Mouse (Mus musculus) heart, embryonic 13.5 days (tissue): ENCODE data around the gene Creb3l1. TPM values are rescaled to one million over a fixed set of nuclear protein-coding genes. Genes with fewer than 3 reads are reported as not detected.
A peak's percentile ranks its signal among the peaks of the same experiment; 100 is the strongest.

Experiments used
- ATAC-seq: fragments of 200-750 bp; cut with Nextera tagmentation; 2 replicates; pipeline ENCODE4 v1.8.0; 2017; ENCODE audit warnings: moderate TSS enrichment; ENCODE audit not compliant: insufficient number of reproducible peaks, low FRiP score, low TSS enrichment; ENCODE audit errors: extremely low read depth
- H3K27ac ChIP-seq: fragments of 300-500 bp; sonication (generic); replicated peaks from 2 replicates; pipeline ENCODE4 v1.5.1; 2015; ENCODE audit warnings: moderate library complexity, mild to moderate bottlenecking, inconsistent platforms
- H3K27me3 ChIP-seq: fragments of 300-500 bp; sonication (generic); replicated peaks from 2 replicates; pipeline ENCODE4 v1.6.1; 2015; ENCODE audit warnings: mild to moderate bottlenecking, inconsistent platforms
- H3K36me3 ChIP-seq: fragments of 300-500 bp; sonication (generic); 2 replicates; pipeline ENCODE4 v1.6.1; 2015; ENCODE audit warnings: mild to moderate bottlenecking, inconsistent platforms
- H3K4me1 ChIP-seq: fragments of 300-500 bp; sonication (generic); 2 replicates; pipeline ENCODE4 v1.6.1; 2015; ENCODE audit warnings: inconsistent platforms
- H3K4me2 ChIP-seq: fragments of 300-500 bp; sonication (generic); 2 replicates; pipeline ENCODE4 v1.6.1; 2015; ENCODE audit warnings: inconsistent platforms, mild to moderate bottlenecking, moderate library complexity
- H3K4me3 ChIP-seq: fragments of 300-500 bp; sonication (generic); 2 replicates; pipeline ENCODE4 v1.5.1; 2015; ENCODE audit warnings: moderate library complexity, mild to moderate bottlenecking, inconsistent platforms
- H3K9ac ChIP-seq: fragments of 300-500 bp; sonication (generic); 2 replicates; pipeline ENCODE4 v1.6.1; 2015; ENCODE audit warnings: inconsistent platforms, mild to moderate bottlenecking, moderate library complexity
- H3K9me3 ChIP-seq: fragments of 300-500 bp; sonication (generic); 2 replicates; pipeline ENCODE4 v1.6.1; 2016; ENCODE audit warnings: inconsistent platforms
- WGBS: fragments of 180-500 bp; shearing (Covaris S2); methylation state at CpG from one replicate; pipeline ENCODE4 v1.1.7; 2015; ENCODE audit warnings: mixed read lengths; 5-methylcytosine and 5-hydroxymethylcytosine counted together
- polyA plus RNA-seq: library from polyadenylated mRNA; unstranded; fragments of >200 nt; fragmentation: Nextera tagmentation; extraction: Ambion mirVana; gene quantifications from 2 replicates; pipeline ENCODE4 v1.2.1, GENCODE M21; 2015

The Creb3l1 gene
- polyA plus RNA-seq, 1 experiment from 2014 or later = 9.0 TPM

- Histone ChIP-seq H3K4me1 (peaks cover 32% of the 10 kb centered on the region), H3K9ac (peak overlapping the region; percentile 82), H3K4me2 (peak overlapping the region; percentile 100), H3K27ac (no peak overlapping the region), H3K27me3 (peaks cover 61% of the 10 kb centered on the region), H3K36me3 (no peaks in the 10 kb centered on the region), H3K9me3 (no peaks in the 10 kb centered on the region), H3K4me3 (peak overlapping the region; percentile 71)
- peak; percentile 18; the same call in 1 of the 2 replicates for ATAC-seq
- WGBS = under 1% methylated on average over 29 of the region's 29 CpGs
These were observed 34.2 kb upstream of the Creb3l1 start for GRCm38 (mm10) chr2:92058469-92058868.

GRCm38 (mm10) chr2:92056760-92057159 is 32.5 kb upstream of the Creb3l1 start:
- 79% methylated on average over 13 of the region's 13 CpGs for WGBS
- Histone ChIP-seq H3K4me1 (peaks cover 37% of the 10 kb centered on the region), H3K4me2 (no peak overlapping the region), H3K4me3 (no peak overlapping the region), H3K9ac (no peak overlapping the region), H3K9me3 (no peaks in the 10 kb centered on the region), H3K27me3 (peaks cover 60% of the 10 kb centered on the region), H3K27ac (no peak overlapping the region), H3K36me3 (no peaks in the 10 kb centered on the region)
- no peak for ATAC-seq

GRCm38 (mm10) chr2:92055831-92056236 is 31.5 kb upstream of the Creb3l1 start:
- peaks cover 59% of the 10 kb centered on the region for H3K27me3 ChIP-seq
- 3% methylated on average over 14 of the region's 14 CpGs for WGBS
- H3K4me3 ChIP-seq = peak overlapping the region; percentile 54
- peak overlapping the region; percentile 84 for H3K27ac ChIP-seq
- H3K9ac ChIP-seq = peak overlapping the region; percentile 81
- H3K4me2 ChIP-seq = peak overlapping the region; percentile 89
- H3K4me1 ChIP-seq = peaks cover 37% of the 10 kb centered on the region
- no peaks in the 10 kb centered on the region for H3K36me3 ChIP-seq
- ATAC-seq = no peak
- H3K9me3 ChIP-seq = no peaks in the 10 kb centered on the region

GRCm38 (mm10) chr2:92055101-92055813 is 31.0 kb upstream of the Creb3l1 start:
- ATAC-seq = peak; percentile 70
- Histone ChIP-seq H3K4me2 (peak overlapping the region; percentile 89), H3K36me3 (no peaks in the 10 kb centered on the region), H3K27ac (peak overlapping the region; percentile 84), H3K27me3 (peaks cover 54% of the 10 kb centered on the region), H3K4me1 (peaks cover 37% of the 10 kb centered on the region), H3K4me3 (peak overlapping the region; percentile 54), H3K9ac (peak overlapping the region; percentile 81), H3K9me3 (no peaks in the 10 kb centered on the region)
- 4% methylated on average over 38 of the region's 38 CpGs for WGBS

GRCm38 (mm10) chr2:92052754-92053153 is 28.5 kb upstream of the Creb3l1 start:
- no peak for ATAC-seq
- Histone ChIP-seq H3K36me3 (no peaks in the 10 kb centered on the region), H3K4me2 (no peak overlapping the region), H3K4me3 (no peak overlapping the region), H3K27me3 (peaks cover 40% of the 10 kb centered on the region), H3K27ac (no peak overlapping the region), H3K9ac (no peak overlapping the region), H3K4me1 (peaks cover 31% of the 10 kb centered on the region), H3K9me3 (no peaks in the 10 kb centered on the region)
- WGBS = 32% methylated on average over 2 of the region's 2 CpGs

GRCm38 (mm10) chr2:92052188-92052587 is 27.9 kb upstream of the Creb3l1 start:
- Histone ChIP-seq H3K9ac (no peak overlapping the region), H3K27ac (no peak overlapping the region), H3K27me3 (peaks cover 37% of the 10 kb centered on the region), H3K4me2 (no peak overlapping the region), H3K36me3 (no peaks in the 10 kb centered on the region), H3K9me3 (no peaks in the 10 kb centered on the region), H3K4me1 (peaks cover 35% of the 10 kb centered on the region), H3K4me3 (no peak overlapping the region)
- 70% methylated on average over 8 of the region's 8 CpGs for WGBS
- no peak for ATAC-seq

- Histone ChIP-seq H3K4me1 (peaks cover 20% of the 10 kb centered on the region), H3K36me3 (no peaks in the 10 kb centered on the region), H3K27me3 (peaks cover 19% of the 10 kb centered on the region; the same call in 1 of the 2 replicates), H3K9ac (peak overlapping the region; percentile 50; the same call in 1 of the 2 replicates), H3K27ac (no peak overlapping the region), H3K4me3 (no peak overlapping the region), H3K9me3 (no peaks in the 10 kb centered on the region), H3K4me2 (no peak overlapping the region)
- 56% methylated on average over 9 of the region's 9 CpGs for WGBS
- no peak for ATAC-seq
These were observed 23.9 kb upstream of the Creb3l1 start for GRCm38 (mm10) chr2:92048034-92048690.

- Histone ChIP-seq H3K4me3 (no peak overlapping the region), H3K9me3 (no peaks in the 10 kb centered on the region)
- ATAC-seq = no peak
These were observed 23.3 kb upstream of the Creb3l1 start for GRCm38 (mm10) chr2:92047601-92048000.

GRCm38 (mm10) chr2:92043285-92043684 is 19.0 kb upstream of the Creb3l1 start:
- Histone ChIP-seq H3K9ac (no peak overlapping the region), H3K27ac (no peak overlapping the region), H3K4me2 (no peak overlapping the region), H3K9me3 (no peaks in the 10 kb centered on the region), H3K36me3 (no peaks in the 10 kb centered on the region), H3K4me3 (no peak overlapping the region), H3K27me3 (peaks cover 8% of the 10 kb centered on the region; the same call in 1 of the 2 replicates), H3K4me1 (peaks cover 23% of the 10 kb centered on the region)
- 82% methylated on average over 12 of the region's 12 CpGs for WGBS
- ATAC-seq = no peak

More at GRCm38 (mm10) chr2:92047601-92048000, 23.3 kb upstream of the Creb3l1 start:
- Histone ChIP-seq H3K36me3 (no peaks in the 10 kb centered on the region), H3K4me2 (no peak overlapping the region), H3K4me1 (peaks cover 20% of the 10 kb centered on the region), H3K9ac (no peak overlapping the region), H3K27me3 (peaks cover 16% of the 10 kb centered on the region; the same call in 1 of the 2 replicates), H3K27ac (no peak overlapping the region)
- 34% methylated on average over 4 of the region's 4 CpGs for WGBS

- H3K27me3 ChIP-seq = peaks cover 7% of the 10 kb centered on the region; the same call in 1 of the 2 replicates
- no peak overlapping the region for H3K27ac ChIP-seq
- H3K4me1 ChIP-seq = peaks cover 15% of the 10 kb centered on the region
- no peak overlapping the region for H3K9ac ChIP-seq
- H3K4me2 ChIP-seq = no peak overlapping the region
- H3K4me3 ChIP-seq = no peak overlapping the region
- no peaks in the 10 kb centered on the region for H3K36me3 ChIP-seq
- ATAC-seq = no peak
- WGBS = 68% methylated on average over 15 of the region's 15 CpGs
- H3K9me3 ChIP-seq = no peaks in the 10 kb centered on the region
These were observed 17.2 kb upstream of the Creb3l1 start for GRCm38 (mm10) chr2:92041538-92041937.

- Histone ChIP-seq H3K27me3 (no peaks in the 10 kb centered on the region), H3K9ac (no peak overlapping the region), H3K36me3 (no peaks in the 10 kb centered on the region), H3K27ac (no peak overlapping the region), H3K4me2 (no peak overlapping the region), H3K4me3 (no peak overlapping the region), H3K4me1 (no peaks in the 10 kb centered on the region), H3K9me3 (no peaks in the 10 kb centered on the region)
- no peak for ATAC-seq
- 67% methylated on average over 9 of the region's 9 CpGs for WGBS
These were observed 10.0 kb upstream of the Creb3l1 start for GRCm38 (mm10) chr2:92034273-92034672.
